Mouse (Mus musculus) activated CD4-positive, CD25-positive, alpha-beta regulatory T cell (primary cell): ENCODE measurements around the gene Pltp. TPM values are rescaled to one million over a fixed set of nuclear protein-coding genes. Genes with fewer than 3 reads are reported as not detected.

Experiments
- polyA plus RNA-seq, 2 experiments: library from polyadenylated mRNA; unstranded; fragments of 100-300 nt; shearing (Covaris generic); gene quantifications; one replicate each; pipeline ENCODE4 v1.2.1; 2017

Pltp gene
- polyA plus RNA-seq = 1 to 10 TPM; 2.9 to 7.1 TPM

GRCm38 (mm10) chr2:164857101-164857821 lies at the start of gene Pltp:
TSS of gene Pltp (minus strand) at chr2:164857711.

DNA sequence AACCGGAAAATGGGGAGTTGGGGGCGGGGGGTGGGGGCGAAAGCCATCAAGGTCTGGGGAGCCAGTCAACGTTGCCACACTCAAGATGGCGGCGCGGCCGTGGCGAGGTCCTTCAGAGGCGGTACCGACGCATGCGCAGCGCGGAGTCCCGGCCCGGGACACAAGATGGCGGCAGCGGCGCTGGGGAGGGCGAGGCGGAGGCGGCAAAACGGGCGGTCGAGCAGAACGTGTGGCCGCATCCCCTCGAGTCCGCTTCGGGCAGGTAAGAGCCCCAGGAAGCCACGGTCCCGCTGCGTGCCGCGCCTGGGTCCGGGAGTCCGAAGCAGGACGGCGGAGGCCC lies 21.7 kb upstream of the Pltp start, which contains the start of gene Pcif1:
Gene Pcif1, plus strand, starts transcription at position 77 of the 340 bp plus-strand sequence.

DNA sequence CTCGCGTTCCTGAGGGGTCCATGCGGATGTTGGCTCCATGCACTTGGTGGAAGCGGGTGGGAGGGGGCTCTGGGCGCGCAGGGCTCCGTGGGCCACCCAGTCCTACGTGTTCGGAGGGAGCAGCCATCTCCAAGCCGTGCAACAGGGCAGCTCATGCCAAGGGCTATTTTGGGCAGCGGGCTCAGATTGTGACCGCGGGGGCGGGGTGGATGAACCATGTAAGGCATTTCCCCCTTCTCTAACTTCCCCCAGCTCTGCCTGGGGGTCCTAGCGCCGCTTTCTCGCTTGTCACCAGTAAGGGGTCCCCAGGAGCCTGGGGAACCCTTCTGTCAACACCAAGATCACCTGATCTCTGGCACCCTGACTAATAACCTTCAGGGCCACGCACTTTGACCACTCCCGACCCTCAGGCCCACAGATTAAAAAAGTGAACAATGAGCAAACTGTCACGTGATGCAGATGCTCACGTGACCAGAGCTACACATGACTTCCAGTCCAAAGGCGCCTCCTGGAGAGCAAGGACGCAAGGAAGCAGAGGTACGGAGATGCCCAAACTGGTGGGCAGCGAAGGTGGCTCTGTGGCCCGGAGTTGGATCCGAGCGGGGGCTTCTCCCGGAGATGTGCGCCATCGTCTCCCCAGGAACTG lies 24.1 kb downstream of the Pltp start, which contains the start of gene Neurl2:
Gene Neurl2, minus strand, starts transcription at position 143 of the 646 bp plus-strand sequence.

DNA sequence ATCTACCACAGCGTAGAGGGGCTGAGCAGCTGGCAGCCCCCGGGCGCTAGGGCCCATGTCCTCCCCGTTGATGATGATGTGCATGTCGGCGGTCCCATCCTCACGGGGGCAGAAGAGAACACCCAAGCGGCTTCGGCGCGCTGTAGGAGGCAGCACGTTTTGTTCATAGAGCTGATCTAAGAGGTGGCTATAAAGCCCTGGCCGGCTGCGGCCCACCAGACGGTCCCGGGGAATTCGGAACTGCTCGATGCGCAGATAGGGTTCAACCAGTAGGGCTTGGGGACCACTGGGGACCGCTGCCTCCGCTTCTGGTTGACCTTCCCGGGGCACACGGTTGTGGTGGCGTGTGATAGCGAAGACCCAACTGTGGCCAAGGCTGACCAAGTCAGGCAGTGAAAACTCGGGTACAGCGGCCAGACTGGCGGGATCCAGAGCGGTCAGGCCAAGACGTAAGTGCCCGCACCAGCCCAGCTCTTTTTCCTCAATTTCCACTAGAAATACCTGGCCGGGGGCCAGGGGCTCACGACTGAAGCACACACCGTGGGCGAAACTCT lies 24.7 kb downstream of the Pltp start, which contains the start of gene Ctsa:
Gene Ctsa, plus strand, starts transcription at position 126 of the 554 bp plus-strand sequence.

DNA sequence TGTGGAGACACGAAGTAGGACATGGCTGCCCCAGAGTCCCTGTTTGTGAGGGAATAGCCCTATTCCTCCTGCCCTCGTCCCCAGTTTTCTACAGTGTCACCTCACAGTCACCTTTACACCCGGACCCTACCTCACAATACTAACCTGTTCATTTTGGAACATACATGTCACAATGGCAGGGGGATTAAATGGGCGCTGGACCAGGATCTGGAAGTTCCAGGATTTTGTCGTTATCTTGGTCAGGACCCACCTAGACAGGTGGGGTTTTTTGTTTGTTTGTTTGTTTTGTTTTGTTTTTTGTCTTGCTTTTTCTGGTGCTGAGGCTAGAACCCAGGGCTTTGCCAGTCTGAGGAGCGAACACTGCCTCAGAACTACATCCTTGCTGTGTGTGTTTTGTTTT lies 29.1 kb downstream of the Pltp start, which contains the start of gene Spata25:
Gene Spata25, minus strand, starts transcription at position 101 of the 400 bp plus-strand sequence.

GRCm38 (mm10) chr2:164822636-164823165 lies 34.8 kb downstream of the Pltp start, which contains the start of gene Zswim1:
TSS of gene Zswim1 (plus strand) at chr2:164822686.

GRCm38 (mm10) chr2:164804533-164805331 lies 52.8 kb downstream of the Pltp start, which contains the start of the genes Acot8 and Zswim3:
TSS of gene Acot8 (minus strand) at chr2:164804882.
TSS of gene Zswim3 (plus strand) at chr2:164805098.

Other genes with a start within 250 kb of the Pltp start
- gene Wfdc6b, start 244.2 kb downstream of the Pltp start, polyA plus RNA-seq = under 1 TPM in 1 of 2 experiments, not detected in 1; 0.28 TPM
- under 1 TPM in 1 of 2 experiments, not detected in 1; 0.12 TPM for gene Wfdc8, start 244.1 kb downstream of the Pltp start, polyA plus RNA-seq
- not detected for gene Wfdc16, start 218.9 kb downstream of the Pltp start, polyA plus RNA-seq
- not detected for gene Wfdc10, start 201.7 kb downstream of the Pltp start, polyA plus RNA-seq
- gene Wfdc9, start 201.1 kb downstream of the Pltp start, polyA plus RNA-seq = not detected
- not detected for gene Wfdc11, start 183.6 kb downstream of the Pltp start, polyA plus RNA-seq
- not detected for gene Wfdc13, start 172.6 kb downstream of the Pltp start, polyA plus RNA-seq
- gene Spint4, start 159.2 kb downstream of the Pltp start, polyA plus RNA-seq = not detected
- not detected for gene Spint5, start 142.4 kb downstream of the Pltp start, polyA plus RNA-seq
- under 1 TPM in 1 of 2 experiments, not detected in 1; 0.49 TPM for gene Wfdc3, start 111.8 kb downstream of the Pltp start, polyA plus RNA-seq
- gene Dnttip1, start 111.7 kb downstream of the Pltp start, polyA plus RNA-seq = 10 to 100 TPM; 64.6 to 68.8 TPM
- gene Ube2c, start 87.8 kb downstream of the Pltp start, polyA plus RNA-seq = 10 to 100 TPM; 20.3 to 34.2 TPM
- not detected for gene Tnnc2, start 77.7 kb downstream of the Pltp start, polyA plus RNA-seq
- 10 to 100 TPM in 1 of 2 experiments, 1 to 10 TPM in 1; 7.8 to 11.3 TPM for gene Snx21, start 71.9 kb downstream of the Pltp start, polyA plus RNA-seq
- 10 to 100 TPM; 43.0 to 44.5 TPM for gene Acot8, start 52.8 kb downstream of the Pltp start, polyA plus RNA-seq
- gene Zswim3, start 52.6 kb downstream of the Pltp start, polyA plus RNA-seq = 1 to 10 TPM; 4.5 to 9.6 TPM
- 10 to 100 TPM; 16.1 to 16.4 TPM for gene Zswim1, start 35.0 kb downstream of the Pltp start, polyA plus RNA-seq
- under 1 TPM in 1 of 2 experiments, not detected in 1; 0.67 TPM for gene Spata25, start 29.2 kb downstream of the Pltp start, polyA plus RNA-seq
- gene Ctsa, start 24.8 kb downstream of the Pltp start, polyA plus RNA-seq = 100 to 1,000 TPM; 220 to 295 TPM
- gene Neurl2, start 24.3 kb downstream of the Pltp start, polyA plus RNA-seq = 1 to 10 TPM; 1.6 to 2.6 TPM
- gene Pcif1, start 21.6 kb upstream of the Pltp start, polyA plus RNA-seq = 100 to 1,000 TPM; 130 to 134 TPM
- gene Zfp335, start 54.0 kb upstream of the Pltp start, polyA plus RNA-seq = 10 to 100 TPM; 21.9 to 32.6 TPM
- gene Mmp9, start 83.1 kb upstream of the Pltp start, polyA plus RNA-seq = 10 to 100 TPM in 1 of 2 experiments, 1 to 10 TPM in 1; 1.6 to 46.3 TPM
- under 1 TPM; 0.25 to 0.57 TPM for gene Slc12a5, start 103.1 kb upstream of the Pltp start, polyA plus RNA-seq
- gene Ncoa5, start 177.2 kb upstream of the Pltp start, polyA plus RNA-seq = 10 to 100 TPM; 42.4 to 48.8 TPM
- 1 to 10 TPM in 1 of 2 experiments, under 1 TPM in 1; 0.67 to 3.4 TPM for gene Cd40, start 197.9 kb upstream of the Pltp start, polyA plus RNA-seq
- gene 1700025C18Rik, start 233.0 kb upstream of the Pltp start, polyA plus RNA-seq = not detected